Mouse (Mus musculus): Measurements from ENCODE around the gene Defb10.

Gene Defb10

GRCm38 (mm10) chr8:21858586-21858985, at the start of gene Defb10:
Defb10 (plus strand) TSS chr8:21858901.
- DNase-seq (ENCODE audit: low spot score), result peak; percentile 78

GRCm38 (mm10) chr8:21885321-21885720, 26.6 kb downstream of the Defb10 start, which contains the start of gene Defb9:
Defb9 (minus strand) TSS chr8:21885421.
- peak; percentile 24 for DNase-seq (ENCODE audit: low spot score)

- DNase-seq (ENCODE audit: low spot score), result peak; percentile 44
Observed at GRCm38 (mm10) chr8:21906290-21906689, 47.6 kb downstream of the Defb10 start, which contains the start of gene Defb11. Defb11 (minus strand) TSS chr8:21906412.

Measured in retina, embryonic 14.5 days (tissue).